Mouse (Mus musculus) heart, postnatal 10 days (tissue): ENCODE results near the gene Myh7b. TPM values are rescaled to one million over a fixed set of nuclear protein-coding genes. Genes with fewer than 3 reads are reported as not detected.
"Not testable (repeated sequence)": the region's sequence is repeated elsewhere in the genome, so short reads cannot be mapped to it uniquely, and the experiment has no call there.

Source experiments
- DNase-seq, 2 experiments: peaks; one replicate each; pipeline ENCODE4 v3.0.0; 2021
- intact Hi-C: fragments of 180-260 bp; cut with DNase I; formaldehyde crosslinking; loops from one replicate; pipeline ENCODE4 v1.15.1; 2025
- total RNA-seq, 2 experiments: library from RNA; stranded (reverse); gene quantifications; 2 replicates each; pipeline ENCODE4 v1.2.3; 2021

Gene Myh7b
- total RNA-seq, 2 experiments from 2014 or later: 47.8 to 56.4 TPM

DNA sequence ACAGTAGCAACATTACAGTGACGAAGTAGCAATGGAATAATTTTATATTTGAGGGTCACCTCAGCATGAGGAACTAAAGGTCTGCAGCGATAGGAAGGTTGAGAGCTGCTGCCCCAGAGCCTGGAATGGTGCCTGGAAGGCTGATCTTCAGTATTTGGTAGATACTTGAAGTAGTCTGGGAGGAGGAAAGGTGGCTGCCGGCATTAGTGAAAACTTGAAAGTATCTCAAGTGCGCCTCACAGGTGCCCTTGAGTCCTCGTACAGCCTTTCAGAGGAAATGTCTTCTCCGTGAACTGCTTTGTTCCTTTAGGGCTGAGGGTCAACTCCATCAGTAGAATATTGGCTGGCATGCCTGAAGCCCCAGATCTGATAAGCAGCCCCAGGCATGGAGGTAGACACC is 15.5 kb upstream of the Myh7b start:
- intact Hi-C loops: no loop called here
- DNase-seq: no peak

DNA sequence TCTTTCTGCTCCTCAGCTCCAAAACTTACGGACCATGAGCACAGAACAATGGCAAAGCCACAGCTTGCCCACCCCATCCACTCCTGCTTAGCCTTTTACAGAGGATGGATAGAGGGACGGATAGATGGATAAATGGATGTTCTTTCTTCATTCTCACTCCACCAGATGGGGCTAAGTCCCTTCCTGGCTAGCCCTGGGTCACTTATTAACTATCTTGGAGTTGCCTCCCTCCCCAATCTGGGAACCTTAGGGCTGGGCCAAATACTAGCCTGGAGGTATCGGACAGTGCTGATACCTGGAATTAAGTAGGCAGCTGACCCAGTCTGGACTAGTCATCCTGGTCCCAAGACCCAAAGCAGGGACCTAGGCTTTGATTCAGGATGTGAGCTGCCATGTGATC is 7.3 kb upstream of the Myh7b start:
- intact Hi-C loops: no loop called here
- DNase-seq: no peak

DNA sequence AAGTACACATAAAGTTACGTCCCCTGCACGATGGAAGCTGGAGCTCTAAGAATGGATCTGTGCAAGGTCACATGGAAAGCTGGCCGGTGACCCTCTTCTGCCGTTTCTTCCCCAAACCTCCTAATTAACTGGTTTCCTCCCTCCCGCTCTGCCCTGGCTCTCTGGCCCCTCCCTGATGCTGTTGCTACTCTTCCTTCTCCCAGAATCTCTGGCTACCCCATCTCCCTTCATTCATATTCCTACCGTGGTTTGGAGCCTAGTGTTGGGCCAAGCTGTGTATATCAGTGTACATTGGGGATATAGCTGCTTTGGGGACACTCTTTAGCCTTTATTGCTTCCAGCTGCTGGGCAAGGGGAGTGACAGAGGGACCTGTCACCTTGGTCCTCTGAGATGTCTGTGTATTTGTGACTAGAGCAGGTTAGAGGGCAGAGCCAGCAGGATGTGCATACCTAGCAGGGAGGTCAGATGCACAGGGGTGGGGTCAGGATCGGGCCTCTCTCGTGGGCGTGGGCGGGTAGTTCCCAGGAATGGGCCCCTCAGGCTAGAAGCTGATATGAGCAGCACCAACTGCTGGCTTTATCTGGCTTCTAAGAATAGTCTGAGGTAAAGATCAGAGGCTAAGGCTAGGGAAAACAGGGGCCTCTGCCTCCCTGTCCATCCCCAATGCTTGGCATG is 6.3 kb upstream of the Myh7b start:
- intact Hi-C loops: no loop called here
- DNase-seq: no peak

DNA sequence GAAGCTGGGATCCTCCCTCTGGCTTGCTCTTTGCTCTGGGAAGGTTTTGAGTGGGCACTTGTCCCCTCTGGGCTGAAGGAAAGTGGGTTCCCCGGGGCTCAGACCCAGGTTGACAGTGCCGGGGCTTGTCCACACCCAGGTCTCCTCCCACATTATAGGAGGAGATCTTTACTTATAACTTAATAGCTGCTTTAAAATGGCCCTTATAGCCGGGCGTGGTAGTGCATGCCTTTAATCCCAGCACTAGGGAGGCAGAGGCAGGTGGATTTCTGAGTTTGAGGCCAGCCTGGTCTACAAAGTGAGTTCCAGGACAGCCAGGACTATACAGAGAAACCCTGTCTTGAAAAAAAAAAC is 5.8 kb upstream of the Myh7b start:
- intact Hi-C loops, DNase-seq: not testable (repeated sequence)

DNA sequence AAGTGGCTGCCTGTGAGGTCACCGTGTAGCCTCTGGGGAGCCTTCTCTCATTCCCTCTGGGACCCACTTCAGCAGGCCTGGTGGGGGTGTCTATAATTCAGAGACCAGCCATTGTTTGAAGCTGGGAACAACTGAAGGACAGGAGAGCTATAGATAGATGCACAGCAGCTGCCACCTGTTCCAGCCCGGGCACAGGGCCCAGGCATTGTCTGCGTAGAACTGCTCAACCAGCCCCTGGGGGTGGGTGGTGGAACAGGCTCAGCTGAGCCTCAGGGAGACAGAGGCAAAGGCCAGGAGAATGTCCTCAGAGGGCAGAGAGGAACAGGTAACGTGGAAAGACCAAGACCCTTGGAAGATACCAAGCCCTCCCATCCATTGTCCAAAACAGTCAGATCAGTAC is 4.7 kb upstream of the Myh7b start:
- intact Hi-C loops: no loop called here
- DNase-seq: peak; percentile 69 to 82

DNA sequence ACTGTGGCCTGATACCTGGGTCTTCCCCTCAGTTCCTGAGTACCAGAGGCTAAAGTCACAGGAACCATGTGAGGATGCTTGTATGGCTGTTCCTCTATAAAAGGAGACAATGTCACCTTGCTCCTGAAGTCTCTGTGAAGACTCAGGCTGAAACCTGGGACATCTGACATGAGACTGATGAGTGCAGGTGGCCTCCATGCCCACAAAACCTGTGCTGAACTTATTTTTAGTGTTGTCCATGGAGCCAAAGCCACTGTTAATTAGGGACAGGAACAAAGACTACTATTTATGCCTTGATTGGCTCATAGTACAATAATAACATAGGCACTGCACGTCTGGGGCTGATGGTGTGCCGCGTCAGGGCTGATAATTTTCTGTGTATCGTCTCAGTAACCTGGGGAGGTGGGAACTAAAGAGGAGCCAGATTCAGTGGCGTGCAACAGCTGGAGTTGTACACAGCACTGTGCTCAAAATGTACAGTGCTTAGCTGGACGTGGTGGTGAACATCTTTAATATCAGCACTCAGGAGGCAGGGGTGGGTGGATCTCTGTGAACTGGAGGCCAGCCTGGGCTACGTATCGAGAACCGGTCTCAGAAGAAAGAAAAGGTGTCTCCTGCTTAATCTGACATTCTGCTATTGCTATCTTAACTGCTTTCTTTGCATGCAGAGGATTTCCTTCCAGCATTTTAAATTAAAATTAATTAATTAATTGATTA is 980 bp downstream of the Myh7b start:
- intact Hi-C loops: no loop called here
- no peak for DNase-seq

DNA sequence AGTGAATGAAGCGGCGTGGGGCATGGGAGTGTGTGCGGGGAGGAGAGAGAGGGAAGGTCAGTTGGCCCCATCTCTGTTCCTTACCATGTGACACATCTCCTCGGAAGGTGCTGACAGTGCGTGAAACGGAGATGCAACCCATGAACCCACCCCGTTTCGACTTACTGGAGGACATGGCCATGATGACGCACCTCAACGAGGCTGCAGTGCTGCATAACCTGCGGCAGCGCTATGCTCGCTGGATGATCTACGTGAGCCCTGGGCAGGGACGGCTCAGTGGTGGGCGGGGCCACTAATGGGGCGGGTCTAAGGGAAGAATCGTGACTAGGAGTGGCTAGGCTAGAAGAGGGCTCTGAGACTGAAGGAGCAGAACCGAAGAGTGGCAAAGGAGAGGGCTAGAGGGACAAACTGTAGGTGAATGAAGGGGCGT is 2.3 kb downstream of the Myh7b start:
- DNase-seq: peak; percentile 77 to 80
- intact Hi-C loops: no loop called here

DNA sequence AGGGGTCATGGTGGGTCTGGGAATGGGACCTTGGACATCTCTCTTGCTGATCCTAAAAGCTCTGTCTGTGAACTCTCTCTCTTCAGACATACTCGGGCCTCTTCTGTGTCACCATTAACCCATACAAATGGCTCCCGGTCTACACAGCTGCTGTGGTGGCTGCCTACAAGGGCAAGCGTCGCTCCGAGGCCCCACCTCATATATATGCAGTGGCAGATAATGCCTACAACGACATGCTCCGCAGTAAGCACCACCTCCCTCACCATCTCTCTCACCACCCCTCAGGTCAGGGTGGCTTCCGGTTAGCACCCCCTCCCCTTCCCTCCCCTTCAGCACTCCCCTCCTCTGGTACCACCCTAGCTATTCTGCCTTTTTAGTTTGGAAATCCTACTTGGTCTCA is 2.9 kb downstream of the Myh7b start:
- DNase-seq: no peak
- intact Hi-C loops: no loop called here

DNA sequence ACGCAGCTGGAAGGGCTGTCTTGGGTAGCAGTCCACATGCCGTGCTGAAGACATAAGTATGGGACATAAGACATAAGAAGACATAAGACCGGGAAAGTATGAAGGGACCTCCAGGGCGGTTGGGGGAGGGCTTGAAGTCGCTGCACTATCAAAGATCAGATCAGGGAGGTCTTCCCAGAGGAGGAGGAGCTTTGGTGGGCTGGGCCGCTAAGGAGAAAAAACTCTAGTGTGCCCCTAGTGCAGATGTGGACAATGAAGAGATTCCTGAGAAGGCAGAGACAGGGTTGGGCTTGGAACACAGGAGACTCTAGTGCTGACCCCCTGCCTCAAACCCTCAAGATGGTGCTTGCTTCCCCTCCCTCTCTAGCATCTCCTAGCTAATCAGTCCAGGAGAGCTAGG is 6.0 kb downstream of the Myh7b start:
- DNase-seq: no peak
- intact Hi-C loops: no loop called here

DNA sequence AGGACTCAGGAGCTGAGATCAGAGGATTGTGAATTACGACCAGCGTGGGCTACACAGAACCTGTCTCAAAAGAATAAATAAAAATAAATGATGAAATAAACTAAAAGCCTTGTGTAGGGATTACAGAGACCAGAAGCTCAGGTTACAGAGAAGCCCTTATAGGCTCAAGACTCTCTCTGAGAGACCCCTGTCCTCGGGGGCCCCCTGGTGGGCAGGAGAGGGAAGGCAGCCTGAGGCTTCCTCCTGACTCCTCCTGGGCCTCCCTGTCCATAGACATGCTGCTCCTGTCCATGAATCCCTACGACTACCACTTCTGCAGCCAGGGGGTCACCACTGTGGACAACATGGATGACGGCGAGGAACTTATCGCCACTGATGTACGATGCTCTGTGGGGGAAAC is 8.8 kb downstream of the Myh7b start:
- intact Hi-C loops: loop anchor here (1.0 kb wide), 1 partner anchor 104 kb away; no protein-coding TSS in a partner anchor
- DNase-seq: peak; percentile 90 to 95

DNA sequence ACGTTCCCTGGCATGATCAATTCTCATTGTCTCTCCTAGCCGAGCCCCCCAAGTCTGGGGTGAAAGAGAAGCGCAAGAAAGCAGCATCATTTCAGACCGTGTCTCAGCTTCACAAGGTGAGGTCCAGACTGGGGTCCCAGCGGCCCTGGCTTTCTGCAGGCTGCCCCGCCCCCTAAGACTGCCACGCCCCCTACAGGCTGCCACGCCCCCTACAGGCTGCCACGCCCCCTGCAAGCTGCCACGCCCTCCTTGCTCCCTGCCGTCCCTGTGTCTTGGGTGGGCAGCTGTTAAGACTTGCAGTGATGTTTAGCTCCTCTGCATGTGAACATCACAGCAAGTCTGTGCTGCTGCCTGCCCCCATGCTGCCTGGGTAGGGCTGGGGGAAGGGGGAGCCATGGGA is 11.6 kb downstream of the Myh7b start:
- DNase-seq: no peak
- intact Hi-C loops: no loop called here

DNA sequence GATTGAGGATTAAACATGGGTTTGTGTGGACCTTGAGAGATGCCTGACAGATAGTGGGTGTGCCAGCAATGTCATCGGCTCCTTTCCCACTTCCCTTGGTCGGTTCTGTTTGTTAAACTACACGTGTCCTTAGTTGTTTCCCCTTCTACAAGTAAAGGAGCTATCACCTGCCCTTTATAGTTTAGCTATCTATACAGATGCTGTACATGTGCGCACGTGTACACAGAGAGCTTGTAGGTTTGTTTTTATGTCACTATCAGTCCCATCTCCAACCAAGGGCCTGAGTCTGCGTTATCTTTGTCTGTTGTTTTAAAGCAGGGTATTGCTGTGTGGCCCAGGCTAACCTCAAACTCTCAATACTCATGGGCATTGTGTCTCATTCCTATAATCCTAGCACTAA is 13.0 kb downstream of the Myh7b start:
- intact Hi-C loops: no loop called here
- DNase-seq: no peak

DNA sequence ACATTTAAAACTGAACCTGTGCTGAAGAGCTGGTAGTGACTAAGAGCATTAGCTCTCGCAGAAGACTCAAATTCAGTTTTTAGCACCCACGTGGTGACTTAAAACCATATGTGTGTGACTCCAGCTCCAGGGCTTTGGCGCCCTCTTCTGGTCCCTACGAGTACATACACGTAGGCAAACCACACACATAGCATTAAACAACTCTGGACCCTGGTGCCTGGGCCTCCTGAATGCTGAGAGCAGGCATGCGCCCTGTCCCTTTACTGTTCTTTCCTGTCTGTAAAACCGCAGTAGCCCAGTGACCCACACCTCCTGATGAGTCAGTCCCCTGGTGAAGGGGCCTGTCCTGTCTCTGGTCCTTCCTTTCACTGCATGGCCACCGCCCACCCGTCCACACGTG is 13.7 kb downstream of the Myh7b start:
- DNase-seq: peak in 1 of 2 experiments; percentile 52
- intact Hi-C loops: no loop called here

DNA sequence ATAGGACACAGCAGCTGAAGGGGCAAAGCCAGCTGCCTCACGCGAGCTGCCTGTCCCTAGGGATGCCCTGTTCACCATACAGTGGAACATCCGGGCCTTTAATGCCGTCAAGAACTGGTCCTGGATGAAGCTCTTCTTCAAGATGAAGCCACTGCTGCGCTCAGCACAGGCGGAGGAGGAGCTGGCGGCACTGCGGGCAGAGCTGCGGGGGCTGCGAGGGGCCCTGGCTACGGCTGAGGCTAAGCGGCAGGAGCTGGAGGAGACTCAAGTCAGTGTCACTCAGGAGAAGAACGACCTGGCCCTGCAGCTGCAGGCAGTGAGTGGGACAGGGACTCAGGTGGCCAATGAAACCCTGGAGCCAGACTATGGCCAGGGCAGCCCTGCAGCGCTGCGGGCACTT is 15.3 kb downstream of the Myh7b start:
- intact Hi-C loops: no loop called here
- no peak for DNase-seq

DNA sequence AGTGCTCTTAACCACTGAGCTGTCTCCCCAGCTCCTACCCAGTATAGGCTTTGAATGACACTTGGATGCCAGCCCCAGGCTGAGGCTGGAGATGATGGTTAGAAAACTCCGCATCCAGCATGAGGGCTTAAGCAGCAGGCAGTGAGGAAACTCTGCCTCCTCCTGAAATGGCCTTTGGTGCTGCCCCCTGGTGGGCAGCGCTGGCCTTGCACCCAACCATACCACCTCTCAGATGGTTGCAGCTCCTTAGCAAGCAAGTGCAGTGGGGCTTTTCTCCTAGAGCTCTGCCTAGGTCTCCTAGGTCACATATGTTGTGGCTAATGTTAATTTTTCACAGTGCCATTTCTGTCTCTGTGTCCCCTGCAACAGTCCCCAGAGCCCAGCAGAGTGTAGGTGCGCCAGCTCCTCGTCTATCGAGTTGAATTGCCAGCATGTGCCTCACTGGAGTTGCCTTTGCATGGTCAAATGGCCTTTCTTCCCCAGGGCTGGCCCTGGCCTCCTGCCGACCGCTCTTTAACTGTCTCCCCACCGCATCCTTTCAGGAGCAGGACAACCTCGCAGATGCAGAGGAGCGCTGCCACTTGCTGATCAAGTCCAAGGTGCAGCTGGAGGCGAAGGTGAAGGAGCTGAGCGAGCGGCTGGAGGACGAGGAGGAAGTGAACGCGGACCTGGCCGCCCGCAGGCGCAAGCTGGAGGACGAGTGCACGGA is 16.2 kb downstream of the Myh7b start:
- intact Hi-C loops: no loop called here
- peak; percentile 72 to 87 for DNase-seq

DNA sequence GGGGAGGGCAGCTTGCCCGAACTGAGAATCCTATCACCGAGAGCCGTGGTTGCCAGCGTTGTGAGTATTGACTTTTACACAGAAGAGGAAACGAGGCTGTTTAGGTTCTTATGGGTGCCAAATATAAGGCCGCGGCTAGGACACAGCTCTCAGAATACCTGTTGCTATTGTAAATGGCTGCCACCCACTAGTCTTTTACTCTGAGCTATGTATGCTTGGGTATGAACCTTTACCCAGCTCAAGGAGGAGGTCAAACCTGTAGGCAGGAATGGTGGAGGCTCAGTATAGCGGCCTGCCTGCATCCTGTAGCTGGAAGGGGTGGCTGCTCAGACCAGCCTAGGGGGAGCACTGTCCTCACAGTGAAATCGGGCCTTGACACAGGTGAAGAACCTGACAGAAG is 17.1 kb downstream of the Myh7b start:
- no peak for DNase-seq
- intact Hi-C loops: no loop called here

DNA sequence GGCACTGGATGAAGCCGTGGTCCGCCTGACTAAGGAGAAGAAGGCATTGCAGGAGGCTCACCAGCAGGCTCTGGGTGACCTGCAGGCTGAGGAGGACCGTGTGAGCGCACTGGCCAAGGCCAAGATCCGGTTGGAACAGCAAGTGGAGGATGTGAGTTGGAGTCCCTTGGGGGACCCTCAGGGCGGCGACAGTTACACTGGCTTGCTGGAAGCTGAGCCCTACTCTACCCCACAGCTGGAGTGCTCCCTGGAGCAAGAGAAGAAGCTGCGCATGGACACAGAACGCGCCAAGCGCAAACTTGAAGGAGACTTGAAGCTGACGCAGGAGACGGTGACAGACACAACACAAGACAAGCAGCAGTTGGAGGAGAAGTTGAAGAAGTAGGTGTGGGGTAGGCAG is 17.5 kb downstream of the Myh7b start:
- no peak for DNase-seq
- intact Hi-C loops: no loop called here

DNA sequence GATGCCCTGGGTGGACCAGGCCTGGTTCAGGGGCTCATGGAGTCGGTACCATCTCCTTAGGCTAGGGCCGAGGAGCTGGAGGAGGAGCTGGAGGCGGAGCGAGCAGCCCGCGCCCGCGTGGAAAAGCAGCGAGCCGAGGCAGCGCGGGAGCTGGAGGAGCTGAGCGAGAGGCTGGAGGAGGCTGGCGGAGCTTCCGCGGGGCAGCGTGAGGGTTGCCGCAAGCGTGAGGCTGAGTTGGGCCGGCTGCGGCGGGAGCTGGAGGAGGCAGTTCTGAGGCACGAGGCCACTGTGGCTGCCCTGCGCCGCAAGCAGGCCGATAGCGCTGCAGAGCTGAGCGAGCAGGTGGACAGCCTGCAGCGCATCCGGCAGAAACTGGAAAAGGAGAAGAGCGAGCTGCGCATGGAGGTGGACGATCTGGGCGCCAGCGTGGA is 18.2 kb downstream of the Myh7b start:
- DNase-seq: no peak
- intact Hi-C loops: no loop called here

DNA sequence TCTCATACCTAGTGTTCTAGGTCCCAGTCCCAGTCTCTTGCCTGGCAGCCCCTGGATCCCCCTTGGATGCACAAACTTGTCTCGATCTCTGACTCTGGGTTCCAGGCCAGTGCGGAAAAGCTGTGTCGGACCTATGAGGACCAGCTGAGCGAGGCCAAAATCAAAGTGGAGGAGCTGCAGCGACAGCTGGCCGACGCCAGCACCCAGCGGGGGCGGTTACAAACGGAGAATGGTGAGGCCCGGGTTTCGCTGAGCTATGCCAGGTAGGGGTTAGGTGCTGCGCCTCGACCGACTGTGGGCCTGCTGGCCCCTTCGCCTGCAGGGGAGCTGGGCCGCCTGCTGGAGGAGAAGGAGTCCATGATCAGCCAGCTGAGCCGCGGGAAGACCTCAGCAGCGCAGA is 19.1 kb downstream of the Myh7b start:
- no peak for DNase-seq
- intact Hi-C loops: no loop called here

DNA sequence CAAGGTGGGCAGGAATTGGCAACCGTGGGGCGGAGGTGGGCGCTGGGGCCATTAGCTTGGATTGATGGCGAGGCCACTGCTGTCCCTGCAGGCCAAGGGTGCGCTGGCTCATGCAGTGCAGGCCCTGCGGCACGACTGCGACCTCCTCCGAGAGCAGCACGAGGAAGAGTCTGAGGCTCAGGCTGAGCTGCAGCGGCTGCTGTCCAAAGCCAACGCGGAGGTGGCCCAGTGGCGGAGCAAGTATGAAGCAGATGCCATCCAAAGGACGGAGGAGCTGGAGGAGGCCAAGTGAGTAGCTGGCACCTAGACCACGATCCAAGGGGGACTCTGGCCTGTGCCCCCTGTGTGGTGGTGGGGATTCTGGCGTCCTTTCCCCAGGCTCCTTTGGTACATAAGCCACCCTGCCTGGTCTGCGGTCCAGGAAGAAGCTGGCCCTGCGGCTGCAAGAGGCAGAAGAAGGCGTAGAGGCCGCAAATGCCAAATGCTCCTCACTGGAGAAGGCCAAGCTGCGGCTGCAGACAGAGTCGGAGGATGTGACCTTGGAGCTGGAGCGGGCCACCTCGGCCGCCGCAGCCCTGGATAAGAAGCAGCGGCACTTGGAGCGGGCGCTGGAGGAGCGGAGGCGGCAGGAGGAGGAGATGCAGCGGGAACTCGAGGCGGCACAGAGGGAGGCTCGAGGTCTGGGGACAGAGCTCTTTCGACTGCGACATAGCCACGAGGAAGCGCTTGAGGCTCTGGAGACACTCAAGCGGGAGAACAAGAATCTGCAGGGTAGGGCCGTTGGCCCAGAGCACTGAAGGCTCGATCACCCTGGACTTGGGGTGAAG is 19.8 kb downstream of the Myh7b start:
- intact Hi-C loops: no loop called here
- DNase-seq: no peak
